Mouse (Mus musculus) embryonic facial prominence, embryonic 13.5 days (tissue): ENCODE results near the gene Mrps27. TPM values are rescaled to one million over a fixed set of nuclear protein-coding genes. Genes with fewer than 3 reads are reported as not detected.

Experiments
- ATAC-seq: fragments of 200-750 bp; cut with Nextera tagmentation; 2 replicates; pipeline ENCODE4 v1.8.0; 2017; ENCODE audit warnings: low read depth; ENCODE audit not compliant: insufficient number of reproducible peaks, insufficient read depth, low FRiP score, low TSS enrichment
- H3K27ac ChIP-seq: fragments of 300-500 bp; sonication (generic); 2 replicates; pipeline ENCODE4 v1.5.1; 2015; ENCODE audit warnings: moderate library complexity, mild to moderate bottlenecking, inconsistent platforms
- H3K27me3 ChIP-seq: fragments of 300-500 bp; sonication (generic); 2 replicates; pipeline ENCODE4 v1.6.1; 2015; ENCODE audit warnings: mild to moderate bottlenecking, inconsistent platforms
- H3K36me3 ChIP-seq: fragments of 300-500 bp; sonication (generic); 2 replicates; pipeline ENCODE4 v1.6.1; 2015; ENCODE audit warnings: mild to moderate bottlenecking, inconsistent platforms
- H3K4me1 ChIP-seq: fragments of 300-500 bp; sonication (generic); 2 replicates; pipeline ENCODE4 v1.6.1; 2015; ENCODE audit warnings: inconsistent platforms
- H3K4me2 ChIP-seq: fragments of 300-500 bp; sonication (generic); 2 replicates; pipeline ENCODE4 v1.6.1; 2015; ENCODE audit warnings: moderate library complexity, mild to moderate bottlenecking, inconsistent platforms
- H3K4me3 ChIP-seq: fragments of 300-500 bp; sonication (generic); 2 replicates; pipeline ENCODE4 v1.5.1; 2015; ENCODE audit warnings: mild to moderate bottlenecking, inconsistent platforms
- H3K9ac ChIP-seq: fragments of 300-500 bp; sonication (generic); 2 replicates; pipeline ENCODE4 v1.6.1; 2015; ENCODE audit warnings: mild to moderate bottlenecking, inconsistent platforms
- H3K9me3 ChIP-seq: fragments of 300-500 bp; sonication (generic); 2 replicates; pipeline ENCODE4 v1.6.1; 2016; ENCODE audit warnings: inconsistent platforms
- WGBS: fragments of 180-500 bp; shearing (Covaris S2); methylation state at CpG from one replicate; pipeline ENCODE4 v1.1.7; 2015; ENCODE audit warnings: mixed read lengths; 5-methylcytosine and 5-hydroxymethylcytosine counted together
- polyA plus RNA-seq: library from polyadenylated mRNA; unstranded; fragments of >200 nt; fragmentation: Nextera tagmentation; extraction: Ambion mirVana; gene quantifications from 2 replicates; pipeline ENCODE4 v1.2.1, GENCODE M21; 2015

The Mrps27 gene
- polyA plus RNA-seq, 1 experiment from 2014 or later = 62.5 TPM

GRCm38 (mm10) chr13:99414352-99414742, 69.8 kb downstream of the Mrps27 start:
- Histone ChIP-seq H3K4me1 (peaks cover 45% of the 10 kb centered on the region), H3K4me2 (no peak overlapping the region), H3K9ac (0 out of 2 replicates have a peak overlapping the region, but pooled peaks have one; percentile 40), H3K4me3 (no peak overlapping the region), H3K27ac (peak overlapping the region; percentile 66), H3K36me3 (peaks cover 53% of the 10 kb centered on the region), H3K9me3 (no peaks in the 10 kb centered on the region), H3K27me3 (no peaks in the 10 kb centered on the region)
- no peak for ATAC-seq
- 42% methylated on average over 10 of the region's 10 CpGs for WGBS

DNA sequence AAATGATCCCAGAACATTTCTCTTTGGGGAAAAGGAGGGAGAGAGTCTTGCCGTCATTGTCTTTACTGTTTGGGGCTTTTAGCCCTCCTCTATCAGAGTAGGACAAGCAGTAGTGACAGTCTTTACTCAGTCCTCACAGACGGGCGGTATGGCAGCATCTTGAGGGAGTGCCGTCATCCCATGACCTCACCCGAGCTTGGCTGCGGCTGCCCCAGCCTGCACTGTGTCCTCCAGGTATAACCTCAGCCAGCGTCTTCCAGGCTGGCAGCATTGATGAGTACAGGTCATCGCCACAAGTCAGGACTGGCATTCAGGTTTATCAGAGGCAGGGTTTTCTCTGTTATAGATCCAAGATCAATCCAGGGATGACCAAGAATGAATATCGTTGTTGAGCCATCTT, 72.0 kb downstream of the Mrps27 start:
- Histone ChIP-seq H3K27ac (no peak overlapping the region), H3K36me3 (peaks cover 36% of the 10 kb centered on the region), H3K4me2 (no peak overlapping the region), H3K27me3 (no peaks in the 10 kb centered on the region), H3K9ac (no peak overlapping the region), H3K9me3 (no peaks in the 10 kb centered on the region), H3K4me1 (peaks cover 39% of the 10 kb centered on the region), H3K4me3 (no peak overlapping the region)
- 83% methylated on average over 9 of the region's 9 CpGs for WGBS
- no peak for ATAC-seq

DNA sequence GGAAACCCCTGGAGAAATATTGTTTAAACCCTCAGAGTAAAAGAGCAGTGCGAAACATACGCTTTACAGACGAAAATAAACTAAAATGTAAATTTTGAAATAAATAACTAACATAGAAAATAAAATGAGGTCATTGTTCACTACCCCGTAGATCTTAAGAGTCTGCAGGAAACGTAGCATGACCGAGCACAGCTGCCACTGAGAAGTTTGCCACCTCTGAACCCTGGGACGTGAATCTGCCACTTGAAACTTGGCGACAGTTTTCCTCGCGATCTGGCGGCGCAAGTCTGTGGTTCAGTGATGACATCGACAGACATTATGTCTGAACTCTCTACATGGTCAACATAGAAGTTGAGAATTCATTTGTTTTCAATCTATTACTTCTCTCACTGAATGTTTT, 79.0 kb downstream of the Mrps27 start:
- Histone ChIP-seq H3K27ac (no peak overlapping the region), H3K4me2 (no peak overlapping the region), H3K4me3 (no peak overlapping the region), H3K27me3 (no peaks in the 10 kb centered on the region), H3K9me3 (no peaks in the 10 kb centered on the region), H3K9ac (no peak overlapping the region), H3K36me3 (peaks cover 40% of the 10 kb centered on the region), H3K4me1 (no peaks in the 10 kb centered on the region)
- WGBS = 86% methylated on average over 13 of the region's 13 CpGs
- no peak for ATAC-seq

- no peak overlapping the region for H3K4me3 ChIP-seq
- no peaks in the 10 kb centered on the region for H3K27me3 ChIP-seq
- no peak overlapping the region for H3K9ac ChIP-seq
- 0 out of 2 replicates have a peak, but pooled peaks cover 3% of the 10 kb centered on the region for H3K4me1 ChIP-seq
- no peak for ATAC-seq
- H3K9me3 ChIP-seq = no peaks in the 10 kb centered on the region
- 92% methylated on average over 29 of the region's 29 CpGs for WGBS
- no peak overlapping the region for H3K27ac ChIP-seq
- peaks cover 87% of the 10 kb centered on the region for H3K36me3 ChIP-seq
- no peak overlapping the region for H3K4me2 ChIP-seq
Observed at GRCm38 (mm10) chr13:99433068-99434008, 88.8 kb downstream of the Mrps27 start.

DNA sequence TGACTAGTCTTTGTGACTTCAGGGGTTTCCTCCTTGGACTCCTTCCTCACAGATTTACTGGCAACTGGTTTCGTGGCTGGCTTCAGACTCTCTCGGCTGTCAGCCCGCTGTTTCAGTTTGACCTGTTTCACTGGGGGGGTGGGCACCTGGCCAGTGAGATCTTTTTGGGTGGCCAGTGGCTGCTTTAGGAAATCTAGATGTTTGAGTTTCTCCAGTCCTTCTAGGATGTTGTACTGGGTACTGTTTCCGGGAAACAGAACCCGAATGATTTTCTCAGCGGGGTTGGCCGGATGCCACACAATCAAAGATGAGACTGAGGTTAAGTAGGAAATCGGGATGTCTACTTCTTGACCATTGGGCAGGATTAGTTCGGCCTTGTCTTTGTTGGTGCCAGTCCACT, 89.9 kb downstream of the Mrps27 start:
- no peaks in the 10 kb centered on the region for H3K27me3 ChIP-seq
- H3K9ac ChIP-seq = no peak overlapping the region
- no peak overlapping the region for H3K4me3 ChIP-seq
- H3K36me3 ChIP-seq = peaks cover 80% of the 10 kb centered on the region
- H3K4me2 ChIP-seq = no peak overlapping the region
- 0 out of 2 replicates have a peak, but pooled peaks cover 3% of the 10 kb centered on the region for H3K4me1 ChIP-seq
- H3K27ac ChIP-seq = no peak overlapping the region
- no peak for ATAC-seq
- H3K9me3 ChIP-seq = no peaks in the 10 kb centered on the region
- 95% methylated on average over 9 of the region's 9 CpGs for WGBS

GRCm38 (mm10) chr13:99437051-99437450, 92.5 kb downstream of the Mrps27 start:
- Histone ChIP-seq H3K27ac (no peak overlapping the region), H3K4me3 (no peak overlapping the region), H3K9me3 (no peaks in the 10 kb centered on the region), H3K27me3 (no peaks in the 10 kb centered on the region), H3K36me3 (peaks cover 71% of the 10 kb centered on the region), H3K9ac (no peak overlapping the region), H3K4me1 (peaks cover 11% of the 10 kb centered on the region), H3K4me2 (no peak overlapping the region)
- ATAC-seq = no peak

DNA sequence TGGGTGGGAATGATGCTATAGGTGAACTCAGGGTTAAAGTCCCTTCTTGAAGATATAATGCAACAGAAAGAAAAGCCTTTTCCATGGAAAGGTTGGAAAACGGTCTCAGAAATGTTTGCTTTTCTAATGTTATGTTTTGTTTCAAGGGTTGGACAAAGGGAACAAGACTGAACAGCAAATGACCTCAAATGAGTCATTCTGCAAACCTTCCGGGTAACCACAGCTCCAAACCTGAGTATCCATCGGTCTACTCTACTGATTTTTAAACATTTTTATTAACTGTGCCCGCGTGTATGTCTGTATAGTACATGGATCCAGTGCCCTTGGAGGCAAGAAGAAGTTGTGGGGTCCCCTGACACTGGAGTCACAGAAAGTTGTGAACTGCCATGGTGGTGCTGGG, 94.8 kb downstream of the Mrps27 start:
- Histone ChIP-seq H3K9ac (no peak overlapping the region), H3K27ac (no peak overlapping the region), H3K4me3 (no peak overlapping the region), H3K4me1 (peaks cover 19% of the 10 kb centered on the region), H3K36me3 (peaks cover 48% of the 10 kb centered on the region), H3K9me3 (no peaks in the 10 kb centered on the region), H3K27me3 (no peaks in the 10 kb centered on the region), H3K4me2 (no peak overlapping the region)
- WGBS = 96% methylated on average over 5 of the region's 5 CpGs
- ATAC-seq = no peak

DNA sequence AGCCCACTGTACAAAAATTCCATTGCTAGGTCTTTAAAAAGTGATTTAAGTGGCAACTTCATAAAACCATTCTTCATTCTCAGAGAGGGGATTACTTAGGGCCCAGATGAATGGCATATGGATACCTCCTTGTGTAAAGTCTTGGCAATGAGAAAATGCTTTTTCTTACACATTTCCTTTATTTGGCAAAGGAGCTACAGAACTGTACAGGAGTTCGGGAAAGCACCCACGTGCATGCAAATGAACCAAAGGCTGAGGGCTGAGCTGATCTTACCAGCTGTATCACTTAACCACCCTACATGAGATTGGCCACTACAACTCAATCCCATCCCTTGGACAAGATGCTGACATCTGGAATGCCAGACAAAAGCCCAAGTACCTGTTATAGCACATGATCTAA, 95.6 kb downstream of the Mrps27 start:
- Histone ChIP-seq H3K4me2 (no peak overlapping the region), H3K4me1 (peaks cover 27% of the 10 kb centered on the region), H3K27me3 (no peaks in the 10 kb centered on the region), H3K36me3 (peaks cover 39% of the 10 kb centered on the region), H3K4me3 (no peak overlapping the region), H3K27ac (no peak overlapping the region), H3K9me3 (no peaks in the 10 kb centered on the region), H3K9ac (no peak overlapping the region)
- WGBS = 95% methylated on average over 2 of the region's 2 CpGs
- ATAC-seq = no peak

- no peak overlapping the region for H3K27ac ChIP-seq
- 36% methylated on average over 18 of the region's 18 CpGs for WGBS
- no peaks in the 10 kb centered on the region for H3K27me3 ChIP-seq
- no peak overlapping the region for H3K9ac ChIP-seq
- ATAC-seq = no peak
- no peak overlapping the region for H3K4me2 ChIP-seq
- H3K4me3 ChIP-seq = no peak overlapping the region
- H3K9me3 ChIP-seq = no peaks in the 10 kb centered on the region
- peaks cover 29% of the 10 kb centered on the region for H3K36me3 ChIP-seq
- H3K4me1 ChIP-seq = peaks cover 34% of the 10 kb centered on the region
Observed at GRCm38 (mm10) chr13:99441700-99442433, 97.3 kb downstream of the Mrps27 start.

GRCm38 (mm10) chr13:99442434-99443249, 98.1 kb downstream of the Mrps27 start:
- peaks cover 38% of the 10 kb centered on the region for H3K4me1 ChIP-seq
- H3K9ac ChIP-seq = no peak overlapping the region
- no peak overlapping the region for H3K4me3 ChIP-seq
- no peak for ATAC-seq
- WGBS = 60% methylated on average over 12 of the region's 12 CpGs
- H3K36me3 ChIP-seq = peaks cover 21% of the 10 kb centered on the region
- no peaks in the 10 kb centered on the region for H3K9me3 ChIP-seq
- no peak overlapping the region for H3K4me2 ChIP-seq
- no peak overlapping the region for H3K27ac ChIP-seq
- no peaks in the 10 kb centered on the region for H3K27me3 ChIP-seq

- H3K9ac ChIP-seq = no peak overlapping the region
- no peak overlapping the region for H3K27ac ChIP-seq
- no peaks in the 10 kb centered on the region for H3K27me3 ChIP-seq
- peaks cover 18% of the 10 kb centered on the region for H3K36me3 ChIP-seq
- H3K4me1 ChIP-seq = peaks cover 44% of the 10 kb centered on the region
- H3K4me3 ChIP-seq = no peak overlapping the region
- 73% methylated on average over 7 of the region's 7 CpGs for WGBS
- H3K9me3 ChIP-seq = no peaks in the 10 kb centered on the region
- no peak overlapping the region for H3K4me2 ChIP-seq
- ATAC-seq = no peak
Observed at GRCm38 (mm10) chr13:99443484-99444175, 99.0 kb downstream of the Mrps27 start.
